Mouse (Mus musculus) kidney, postnatal 10 days (tissue): ENCODE measurements around the gene Vti1a.

Source experiments
- DNase-seq: peaks from one replicate; pipeline ENCODE4 v3.0.0; 2021; ENCODE audit warnings: mixed read lengths

The Vti1a gene

GRCm38 (mm10) chr19:55641891-55642290 is 325.8 kb downstream of the Vti1a start:
- no peak for DNase-seq

DNA sequence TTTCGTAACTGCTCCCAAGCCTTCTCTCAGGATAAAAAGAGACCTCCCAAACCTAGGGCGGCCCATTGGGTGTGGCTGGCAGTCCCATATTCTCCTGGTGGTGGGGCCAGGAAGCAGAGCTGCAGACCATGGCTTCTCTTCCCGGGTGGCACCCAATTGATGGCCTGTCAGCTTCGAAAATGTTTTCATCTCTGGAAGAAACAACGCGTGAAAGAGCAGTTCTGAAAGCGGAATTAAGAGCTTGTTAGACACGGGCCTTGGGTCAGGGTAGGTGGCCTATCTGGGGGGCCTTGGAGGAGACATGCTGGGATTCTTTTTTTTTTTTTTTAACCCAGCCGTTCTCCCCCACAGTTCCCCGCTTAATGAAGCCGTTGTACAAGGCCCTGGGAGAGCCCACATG is 326.3 kb downstream of the Vti1a start:
- DNase-seq = no peak

DNA sequence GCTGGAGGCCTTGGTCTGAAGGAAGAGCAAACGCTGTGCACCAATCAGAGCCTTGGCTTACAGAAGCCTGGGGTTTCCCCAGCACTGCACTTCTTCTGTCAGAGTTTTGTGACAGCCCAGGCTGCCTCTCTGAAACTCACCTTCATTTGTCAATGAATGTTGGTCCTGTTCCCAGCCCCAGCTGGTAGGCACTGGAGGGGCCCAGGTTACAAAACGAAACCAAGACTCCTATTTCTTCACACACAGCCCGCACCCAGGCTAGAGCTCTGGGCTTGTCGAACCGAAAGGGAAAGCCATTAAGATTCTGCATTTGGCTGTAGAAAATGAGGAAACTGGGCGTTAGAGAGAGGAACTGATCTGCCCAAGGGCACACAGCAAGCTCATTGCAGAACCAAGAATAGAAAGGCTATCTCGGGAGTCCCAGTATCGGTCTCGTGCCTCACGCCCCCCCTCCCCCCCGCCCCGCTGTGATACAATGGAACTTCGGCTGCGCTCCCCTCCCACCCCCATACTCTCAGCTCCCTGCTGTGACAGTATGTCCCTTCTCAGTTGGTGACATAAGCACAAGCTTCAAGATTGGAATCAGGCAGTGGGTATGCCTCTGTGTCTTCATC is 327.3 kb downstream of the Vti1a start:
- DNase-seq = peak; percentile 45

DNA sequence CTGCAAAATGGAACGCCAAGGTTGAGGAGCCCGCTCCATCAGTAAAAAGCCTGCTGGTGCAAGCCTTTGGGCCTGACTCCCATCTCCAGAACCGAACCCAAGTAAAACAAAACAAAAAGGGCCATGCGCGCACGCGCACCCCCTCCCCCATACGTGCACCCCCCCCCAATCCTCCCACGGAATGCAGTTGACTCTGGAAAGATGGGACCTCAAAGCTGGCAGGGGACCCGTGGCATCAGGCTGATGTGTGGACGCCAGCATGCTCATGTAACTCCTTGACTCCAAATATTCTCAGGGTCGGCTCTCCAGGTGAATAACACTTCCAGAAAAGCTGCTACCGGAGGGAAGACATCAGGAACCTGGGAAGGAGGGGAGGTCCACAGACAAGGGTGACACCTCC is 327.8 kb downstream of the Vti1a start:
- no peak for DNase-seq

GRCm38 (mm10) chr19:55649363-55649762 is 333.3 kb downstream of the Vti1a start:
- no peak for DNase-seq

DNA sequence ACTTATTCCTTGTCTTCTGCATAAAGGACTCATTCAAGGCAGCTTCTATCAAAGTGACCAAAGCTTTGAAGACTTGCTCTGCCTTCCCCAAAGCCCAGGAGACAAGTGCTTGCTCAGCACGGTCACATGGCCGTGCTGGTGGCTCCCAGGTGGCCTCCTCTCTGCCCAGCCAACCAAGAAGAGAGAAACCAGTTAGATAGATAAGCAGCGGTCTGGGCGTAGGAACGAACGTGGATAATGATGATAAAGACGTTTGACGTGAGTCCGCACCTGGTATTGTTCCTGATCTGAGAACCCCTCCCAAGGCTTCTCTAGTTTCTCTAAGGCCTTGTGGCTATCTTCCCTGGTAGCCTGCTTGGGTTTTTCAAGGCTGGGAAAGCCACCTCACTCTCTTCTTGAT is 334.9 kb downstream of the Vti1a start:
- DNase-seq = no peak

- no peak for DNase-seq
These were observed 336.7 kb downstream of the Vti1a start for GRCm38 (mm10) chr19:55652693-55653265.

GRCm38 (mm10) chr19:55660165-55660564 is 344.1 kb downstream of the Vti1a start:
- DNase-seq = no peak

- no peak for DNase-seq
These were observed 346.6 kb downstream of the Vti1a start for GRCm38 (mm10) chr19:55662521-55663223.

- DNase-seq = peak; percentile 35
These were observed 351.7 kb downstream of the Vti1a start for GRCm38 (mm10) chr19:55667787-55668186.

- peak; percentile 39 for DNase-seq
These were observed 352.8 kb downstream of the Vti1a start for GRCm38 (mm10) chr19:55668896-55669295.
